Mouse (Mus musculus): Measurements from ENCODE around the gene Pdzd3. TPM values are rescaled to one million over a fixed set of nuclear protein-coding genes. Genes with fewer than 3 reads are reported as not detected.
A peak's percentile ranks its signal among the peaks of the same experiment; 100 is the strongest.

Gene Pdzd3
- polyA plus RNA-seq, 1 experiment from 2014 or later, result not detected

GRCm38 (mm10) chr9:44234479-44235427 is 16.5 kb downstream of the Pdzd3 start:
- H3K9me3 ChIP-seq (replicated peaks), result no peaks in the 10 kb centered on the region
- H3K36me3 ChIP-seq, result no peaks in the 10 kb centered on the region
- peak overlapping the region; percentile 65 for H3K27ac ChIP-seq (ENCODE audit: poor library complexity, severe bottlenecking)
- H3K9ac ChIP-seq, result peak overlapping the region; percentile 55; the same call in 1 of the 2 replicates
- H3K4me2 ChIP-seq, result peak overlapping the region; percentile 82
- ATAC-seq (ENCODE audit: insufficient number of reproducible peaks, low FRiP score), result peak; percentile 31; the same call in 1 of the 2 replicates
- peaks cover 17% of the 10 kb centered on the region for H3K4me1 ChIP-seq (replicated peaks)
- H3K27me3 ChIP-seq (replicated peaks), result no peaks in the 10 kb centered on the region
- 19% methylated on average over 19 of the region's 19 CpGs for WGBS
- H3K4me3 ChIP-seq, result peak overlapping the region; percentile 96

DNA sequence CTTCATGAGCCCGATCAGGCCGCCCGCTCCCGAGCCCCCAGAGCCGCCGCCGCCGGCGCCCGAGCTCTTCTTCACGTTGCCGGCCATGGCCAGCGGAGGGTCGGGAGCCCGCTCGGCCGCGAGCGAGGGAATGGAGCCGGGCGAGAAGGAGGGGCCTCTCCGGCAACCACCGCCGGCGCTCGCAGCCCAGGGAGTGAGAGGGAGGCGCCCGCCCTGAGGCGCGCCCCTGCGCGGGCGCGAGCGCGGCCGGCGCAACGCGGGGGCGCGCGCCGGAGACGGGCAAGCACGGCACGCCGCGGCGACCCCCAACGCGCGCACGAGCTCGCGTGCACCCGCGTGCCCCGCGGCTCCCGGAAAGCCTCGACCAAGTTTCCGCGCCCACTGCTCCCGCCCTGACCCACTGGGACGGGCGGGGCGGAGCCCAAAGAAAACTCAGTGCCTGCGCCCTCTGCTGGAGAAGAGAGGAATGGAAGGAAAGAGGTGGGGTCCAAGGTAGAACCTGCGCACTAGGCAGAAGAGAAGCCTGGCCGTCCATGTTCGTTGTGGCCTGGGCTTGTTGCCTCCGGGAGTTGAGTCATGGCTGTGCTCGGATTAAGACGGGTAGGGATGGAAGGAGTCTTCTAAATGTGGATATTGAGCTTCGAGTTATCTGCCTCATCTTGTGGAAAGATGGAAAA is 17.3 kb downstream of the Pdzd3 start, which contains the start of gene Cbl:
Cbl (minus strand) TSS at position 248 of the 677 bp plus-strand sequence.
- Histone ChIP-seq H3K4me3 (peak within 1 kb of the TSS; percentile 96), H3K9me3 (replicated peaks) (no peaks in the 10 kb centered on the region), H3K9ac (peak within 1 kb of the TSS; percentile 94), H3K4me2 (peak within 1 kb of the TSS; percentile 82), H3K27ac (ENCODE audit: poor library complexity, severe bottlenecking) (peak within 1 kb of the TSS; percentile 92), H3K27me3 (replicated peaks) (no peaks in the 10 kb centered on the region), H3K36me3 (no peaks in the 10 kb centered on the region), H3K4me1 (replicated peaks) (peaks cover 17% of the 10 kb centered on the region)
- WGBS, result under 1% methylated on average over 73 of the region's 76 CpGs
- ATAC-seq (ENCODE audit: insufficient number of reproducible peaks, low FRiP score), result peak; percentile 94

DNA sequence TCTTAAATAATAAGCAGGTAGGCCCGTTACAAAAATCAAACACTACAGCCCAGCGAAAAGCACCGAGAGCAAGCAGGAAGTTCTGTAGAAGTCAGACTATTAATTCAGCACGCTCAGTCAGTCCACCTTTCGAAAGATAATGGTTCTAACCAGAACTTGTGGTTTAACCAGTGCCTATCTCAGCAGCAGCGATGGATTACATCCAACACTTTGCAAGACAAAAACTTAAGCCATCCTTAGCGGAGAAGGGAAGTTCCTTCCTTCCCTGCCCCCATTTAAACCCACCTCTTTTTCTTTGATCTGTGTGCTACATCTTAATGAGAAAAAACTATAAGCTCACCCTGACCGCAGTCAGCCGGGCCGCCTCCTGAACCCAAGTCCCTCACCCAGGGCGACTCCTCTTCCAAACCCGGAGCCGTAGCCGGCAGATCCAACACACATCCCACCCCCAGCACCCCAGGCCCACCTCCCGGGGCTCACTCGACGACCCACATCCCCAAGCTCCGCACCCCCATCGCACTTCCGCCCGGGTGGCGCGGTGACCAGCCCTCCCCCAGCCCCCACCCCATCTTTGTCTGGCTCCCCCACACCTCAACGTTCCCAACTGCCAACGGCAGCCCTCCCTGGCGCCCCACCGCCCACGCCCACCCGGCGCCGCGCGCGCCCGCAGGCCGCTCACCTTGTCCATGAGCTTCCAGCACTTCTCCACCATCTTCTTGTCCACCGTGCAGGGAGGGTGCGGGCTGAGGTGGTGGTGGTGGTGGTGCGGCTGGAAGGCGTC is 18.1 kb downstream of the Pdzd3 start:
- peaks cover 17% of the 10 kb centered on the region for H3K4me1 ChIP-seq (replicated peaks)
- ATAC-seq (ENCODE audit: insufficient number of reproducible peaks, low FRiP score), result peak; percentile 73
- under 1% methylated on average over 40 of the region's 40 CpGs for WGBS
- no peaks in the 10 kb centered on the region for H3K36me3 ChIP-seq
- H3K27ac ChIP-seq (ENCODE audit: poor library complexity, severe bottlenecking), result peak overlapping the region; percentile 92
- H3K9me3 ChIP-seq (replicated peaks), result no peaks in the 10 kb centered on the region
- H3K4me2 ChIP-seq, result peak overlapping the region; percentile 82
- H3K4me3 ChIP-seq, result peak overlapping the region; percentile 96
- peak overlapping the region; percentile 94 for H3K9ac ChIP-seq
- no peaks in the 10 kb centered on the region for H3K27me3 ChIP-seq (replicated peaks)

DNA sequence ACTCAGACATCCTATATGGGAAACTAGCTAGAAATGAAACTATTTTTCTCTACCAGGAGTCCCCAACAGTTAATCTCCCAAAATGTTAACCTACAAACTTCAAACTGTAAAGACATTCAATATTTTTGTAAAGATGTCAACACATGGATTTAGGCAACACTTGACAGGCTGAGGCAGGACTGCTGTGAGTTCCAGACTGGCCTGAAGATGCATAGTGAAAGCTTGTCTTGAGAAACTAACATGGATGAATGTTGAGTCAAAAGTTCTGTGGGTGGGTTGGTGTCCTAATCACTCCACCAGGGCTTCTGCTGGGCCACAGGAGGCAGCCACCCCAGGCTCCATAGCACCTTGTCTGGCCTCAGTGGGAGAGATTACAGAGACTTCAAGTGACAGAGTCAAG is 19.7 kb downstream of the Pdzd3 start:
- no peak for ATAC-seq (ENCODE audit: insufficient number of reproducible peaks, low FRiP score)
- peak overlapping the region; percentile 11; the same call in 1 of the 2 replicates for H3K9ac ChIP-seq
- no peaks in the 10 kb centered on the region for H3K9me3 ChIP-seq (replicated peaks)
- H3K27me3 ChIP-seq (replicated peaks), result no peaks in the 10 kb centered on the region
- no peaks in the 10 kb centered on the region for H3K36me3 ChIP-seq
- peak overlapping the region; percentile 82 for H3K4me2 ChIP-seq
- H3K4me1 ChIP-seq (replicated peaks), result peaks cover 18% of the 10 kb centered on the region
- H3K27ac ChIP-seq (ENCODE audit: poor library complexity, severe bottlenecking), result no peak overlapping the region
- H3K4me3 ChIP-seq, result peak overlapping the region; percentile 10; the same call in 1 of the 2 replicates

GRCm38 (mm10) chr9:44225993-44226392 is 25.3 kb downstream of the Pdzd3 start:
- H3K27ac ChIP-seq (ENCODE audit: poor library complexity, severe bottlenecking), result no peak overlapping the region
- H3K4me3 ChIP-seq, result no peak overlapping the region
- no peaks in the 10 kb centered on the region for H3K27me3 ChIP-seq (replicated peaks)
- no peaks in the 10 kb centered on the region for H3K36me3 ChIP-seq
- ATAC-seq (ENCODE audit: insufficient number of reproducible peaks, low FRiP score), result no peak
- no peak overlapping the region for H3K9ac ChIP-seq
- H3K9me3 ChIP-seq (replicated peaks), result no peaks in the 10 kb centered on the region
- H3K4me2 ChIP-seq, result no peak overlapping the region
- H3K4me1 ChIP-seq (replicated peaks), result peaks cover 24% of the 10 kb centered on the region
- 44% methylated on average over 6 of the region's 6 CpGs for WGBS

- peaks cover 5% of the 10 kb centered on the region for H3K9me3 ChIP-seq (replicated peaks)
- peaks cover 21% of the 10 kb centered on the region for H3K36me3 ChIP-seq
- H3K9ac ChIP-seq, result no peak overlapping the region
- 96% methylated on average over 14 of the region's 14 CpGs for WGBS
- no peaks in the 10 kb centered on the region for H3K27me3 ChIP-seq (replicated peaks)
- ATAC-seq (ENCODE audit: insufficient number of reproducible peaks, low FRiP score), result no peak
- H3K4me2 ChIP-seq, result no peak overlapping the region
- H3K27ac ChIP-seq (ENCODE audit: poor library complexity, severe bottlenecking), result no peak overlapping the region
- no peak overlapping the region for H3K4me3 ChIP-seq
- 0 out of 2 replicates have a peak, but pooled peaks cover 3% of the 10 kb centered on the region for H3K4me1 ChIP-seq (replicated peaks)
These were observed 37.7 kb downstream of the Pdzd3 start for GRCm38 (mm10) chr9:44213538-44213937.

DNA sequence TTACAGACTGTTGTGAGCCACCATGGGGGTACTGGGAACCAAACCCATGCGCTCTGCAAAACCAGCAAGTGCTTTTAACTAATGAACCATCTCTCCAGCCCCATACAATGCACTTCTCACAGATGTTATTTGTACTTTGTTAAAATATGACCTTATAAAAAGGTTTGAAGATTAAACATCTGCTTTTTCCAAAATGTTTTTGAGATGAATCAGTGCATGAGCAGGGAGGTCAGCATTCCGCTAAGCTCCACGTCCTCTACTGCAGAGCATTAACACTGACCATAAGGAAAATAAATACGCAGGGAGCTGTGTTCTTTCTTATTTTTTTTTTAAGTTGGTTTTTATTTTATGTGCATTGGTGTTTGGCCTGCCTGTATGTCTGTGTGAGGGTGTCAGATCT is 38.9 kb downstream of the Pdzd3 start:
- peaks cover 21% of the 10 kb centered on the region for H3K36me3 ChIP-seq
- H3K9ac ChIP-seq, result no peak overlapping the region
- ATAC-seq (ENCODE audit: insufficient number of reproducible peaks, low FRiP score), result no peak
- no peak overlapping the region for H3K27ac ChIP-seq (ENCODE audit: poor library complexity, severe bottlenecking)
- no peak overlapping the region for H3K4me2 ChIP-seq
- no peaks in the 10 kb centered on the region for H3K27me3 ChIP-seq (replicated peaks)
- no peak overlapping the region for H3K4me3 ChIP-seq
- H3K4me1 ChIP-seq (replicated peaks), result 0 out of 2 replicates have a peak, but pooled peaks cover 3% of the 10 kb centered on the region
- 92% methylated on average over 4 of the region's 4 CpGs for WGBS
- H3K9me3 ChIP-seq (replicated peaks), result peaks cover 5% of the 10 kb centered on the region

DNA sequence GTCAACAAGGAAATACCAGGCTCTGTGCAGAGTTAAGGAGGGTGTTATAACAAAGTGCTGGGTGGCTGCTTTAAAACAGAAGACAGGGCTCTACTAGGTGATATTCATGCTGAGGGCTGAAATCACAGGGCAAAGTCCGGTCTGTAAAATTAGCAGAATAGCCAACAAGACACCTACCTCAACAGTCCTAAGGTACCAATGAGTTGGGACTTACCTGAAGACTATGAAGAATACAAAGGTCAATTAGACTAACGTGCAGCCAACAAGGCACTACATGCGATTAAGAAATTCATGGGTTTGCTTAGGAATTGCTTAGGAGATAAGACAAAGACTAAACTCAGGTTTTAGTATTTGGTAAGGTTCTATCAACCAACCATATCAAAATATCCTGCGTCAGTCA is 41.9 kb downstream of the Pdzd3 start:
- H3K9ac ChIP-seq, result no peak overlapping the region
- H3K27ac ChIP-seq (ENCODE audit: poor library complexity, severe bottlenecking), result no peak overlapping the region
- H3K4me1 ChIP-seq (replicated peaks), result 0 out of 2 replicates have a peak, but pooled peaks cover 3% of the 10 kb centered on the region
- H3K36me3 ChIP-seq, result peaks cover 21% of the 10 kb centered on the region
- peaks cover 5% of the 10 kb centered on the region for H3K9me3 ChIP-seq (replicated peaks)
- no peak overlapping the region for H3K4me3 ChIP-seq
- no peak overlapping the region for H3K4me2 ChIP-seq
- H3K27me3 ChIP-seq (replicated peaks), result no peaks in the 10 kb centered on the region
- WGBS, result 86% methylated on average over 4 of the region's 4 CpGs
- ATAC-seq (ENCODE audit: insufficient number of reproducible peaks, low FRiP score), result no peak

- Histone ChIP-seq H3K4me1 (replicated peaks) (0 out of 2 replicates have a peak, but pooled peaks cover 3% of the 10 kb centered on the region), H3K4me3 (no peak overlapping the region), H3K9me3 (replicated peaks) (peaks cover 5% of the 10 kb centered on the region), H3K27me3 (replicated peaks) (no peaks in the 10 kb centered on the region), H3K4me2 (no peak overlapping the region), H3K36me3 (peaks cover 14% of the 10 kb centered on the region), H3K27ac (ENCODE audit: poor library complexity, severe bottlenecking) (no peak overlapping the region), H3K9ac (no peak overlapping the region)
- ATAC-seq (ENCODE audit: insufficient number of reproducible peaks, low FRiP score), result no peak
- 92% methylated on average over 2 of the region's 2 CpGs for WGBS
These were observed 43.4 kb downstream of the Pdzd3 start for GRCm38 (mm10) chr9:44207840-44208239.

DNA sequence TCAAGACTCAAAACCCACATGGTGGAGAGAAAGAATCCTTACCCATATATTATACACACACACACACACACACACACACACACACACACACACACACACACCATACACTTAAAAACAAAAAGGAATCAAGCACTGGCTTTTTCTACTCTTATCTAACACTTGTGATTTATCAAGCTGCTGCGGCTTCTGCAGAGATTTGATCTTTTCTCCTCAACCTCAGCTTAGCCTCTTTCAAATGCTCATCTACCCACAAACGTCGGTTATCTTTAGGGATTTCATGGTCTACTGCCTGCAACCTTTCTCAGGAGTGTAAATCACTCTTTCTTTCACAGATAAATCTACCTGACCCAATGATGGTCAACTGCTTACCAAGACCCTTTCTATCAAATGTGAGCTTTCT is 50.8 kb downstream of the Pdzd3 start:
- no peak overlapping the region for H3K9ac ChIP-seq
- no peak overlapping the region for H3K27ac ChIP-seq (ENCODE audit: poor library complexity, severe bottlenecking)
- no peaks in the 10 kb centered on the region for H3K27me3 ChIP-seq (replicated peaks)
- H3K36me3 ChIP-seq, result peaks cover 34% of the 10 kb centered on the region
- WGBS, result 58% methylated on average over 3 of the region's 3 CpGs
- no peak overlapping the region for H3K4me3 ChIP-seq
- H3K9me3 ChIP-seq (replicated peaks), result no peaks in the 10 kb centered on the region; the same call in 1 of the 2 replicates
- ATAC-seq (ENCODE audit: insufficient number of reproducible peaks, low FRiP score), result no peak
- no peaks in the 10 kb centered on the region for H3K4me1 ChIP-seq (replicated peaks)
- H3K4me2 ChIP-seq, result no peak overlapping the region
